Mouse (Mus musculus): ENCODE data around the gene Faf1. TPM values are rescaled to one million over a fixed set of nuclear protein-coding genes. Genes with fewer than 3 reads are reported as not detected.

Gene Faf1
- total RNA-seq, 2 experiments from 2014 or later, result 38.8 to 40.3 TPM

GRCm38 (mm10) chr4:109868897-109869484 is 192.6 kb downstream of the Faf1 start:
- intact Hi-C loops (cut with DNase I), result no loop called here
- no peak for DNase-seq (ENCODE audit: low spot score)

- no peak for DNase-seq (ENCODE audit: low spot score)
- intact Hi-C loops (cut with DNase I), result no loop called here
These were observed 207.9 kb downstream of the Faf1 start for GRCm38 (mm10) chr4:109884333-109884732.

- intact Hi-C loops (cut with DNase I), result no loop called here
- DNase-seq (ENCODE audit: low spot score), result no peak
These were observed 211.5 kb downstream of the Faf1 start for GRCm38 (mm10) chr4:109887856-109888357.

- intact Hi-C loops (cut with DNase I), result no loop called here
- DNase-seq (ENCODE audit: low spot score), result no peak
These were observed 221.6 kb downstream of the Faf1 start for GRCm38 (mm10) chr4:109897810-109898566.

GRCm38 (mm10) chr4:109901076-109901475 is 224.7 kb downstream of the Faf1 start:
- DNase-seq (ENCODE audit: low spot score), result no peak
- intact Hi-C loops (cut with DNase I), result no loop called here

- intact Hi-C loops (cut with DNase I), result no loop called here
- no peak for DNase-seq (ENCODE audit: low spot score)
These were observed 228.1 kb downstream of the Faf1 start for GRCm38 (mm10) chr4:109904487-109904886.

GRCm38 (mm10) chr4:109929058-109929457 is 252.7 kb downstream of the Faf1 start:
- intact Hi-C loops (cut with DNase I), result no loop called here
- no peak for DNase-seq (ENCODE audit: low spot score)

GRCm38 (mm10) chr4:109930445-109930844 is 254.1 kb downstream of the Faf1 start:
- no peak for DNase-seq (ENCODE audit: low spot score)
- intact Hi-C loops (cut with DNase I), result no loop called here

GRCm38 (mm10) chr4:109930935-109931334 is 254.5 kb downstream of the Faf1 start:
- no peak for DNase-seq (ENCODE audit: low spot score)
- intact Hi-C loops (cut with DNase I), result no loop called here

GRCm38 (mm10) chr4:109936557-109936956 is 260.2 kb downstream of the Faf1 start:
- intact Hi-C loops (cut with DNase I), result no loop called here
- DNase-seq (ENCODE audit: low spot score), result no peak

- intact Hi-C loops (cut with DNase I), result no loop called here
- DNase-seq (ENCODE audit: low spot score), result no peak
These were observed 262.9 kb downstream of the Faf1 start for GRCm38 (mm10) chr4:109939291-109939690.

GRCm38 (mm10) chr4:109945554-109945953 is 269.2 kb downstream of the Faf1 start:
- intact Hi-C loops (cut with DNase I), result no loop called here

GRCm38 (mm10) chr4:109949307-109949706 is 272.9 kb downstream of the Faf1 start:
- no peak for DNase-seq (ENCODE audit: low spot score)
- intact Hi-C loops (cut with DNase I), result no loop called here

More at GRCm38 (mm10) chr4:109945554-109945953, 269.2 kb downstream of the Faf1 start:
- DNase-seq (ENCODE audit: low spot score), result no peak

GRCm38 (mm10) chr4:109953509-109953908 is 277.1 kb downstream of the Faf1 start:
- DNase-seq (ENCODE audit: low spot score), result no peak
- intact Hi-C loops (cut with DNase I), result no loop called here

GRCm38 (mm10) chr4:109960201-109960935 is 284.0 kb downstream of the Faf1 start:
- DNase-seq (ENCODE audit: low spot score), result no peak
- intact Hi-C loops (cut with DNase I), result no loop called here

GRCm38 (mm10) chr4:109963570-109964279 is 287.3 kb downstream of the Faf1 start:
- intact Hi-C loops (cut with DNase I), result no loop called here
- DNase-seq (ENCODE audit: low spot score), result no peak

GRCm38 (mm10) chr4:109969561-109969960 is 293.2 kb downstream of the Faf1 start:
- intact Hi-C loops (cut with DNase I), result no loop called here
- no peak for DNase-seq (ENCODE audit: low spot score)

GRCm38 (mm10) chr4:109973991-109974654 is 297.7 kb downstream of the Faf1 start:
- no peak for DNase-seq (ENCODE audit: low spot score)
- intact Hi-C loops (cut with DNase I), result no loop called here

GRCm38 (mm10) chr4:109974655-109975380 is 298.4 kb downstream of the Faf1 start:
- intact Hi-C loops (cut with DNase I), result no loop called here
- no peak for DNase-seq (ENCODE audit: low spot score)

All from heart, postnatal 25 days (tissue).